Mouse (Mus musculus) kidney, postnatal 0 days (tissue): Measurements from ENCODE around the gene Bmp5. TPM values are rescaled to one million over a fixed set of nuclear protein-coding genes. Genes with fewer than 3 reads are reported as not detected.
"Not testable (repeated sequence)": the region's sequence is repeated elsewhere in the genome, so short reads cannot be mapped to it uniquely, and the experiment has no call there.

Source experiments
- ATAC-seq: fragments of 200-750 bp; cut with Nextera tagmentation; replicated peaks from 2 replicates; pipeline ENCODE4 v1.8.0; 2017; ENCODE audit warnings: low read depth, moderate number of reproducible peaks, moderate TSS enrichment, moderate library complexity; ENCODE audit not compliant: low FRiP score
- DNase-seq: peaks from one replicate; pipeline ENCODE4 v3.0.0-alpha.2; 2016; ENCODE audit warnings: low spot score
- H3K27ac ChIP-seq: fragments of 300-500 bp; sonication (generic); 2 replicates; pipeline ENCODE4 v1.5.1; 2014; ENCODE audit warnings: mild to moderate bottlenecking
- H3K27me3 ChIP-seq: fragments of 300-500 bp; sonication (generic); 2 replicates; pipeline ENCODE4 v1.6.1; 2014; ENCODE audit warnings: low read length, mixed read lengths; ENCODE audit not compliant: insufficient read depth
- H3K36me3 ChIP-seq: fragments of 300-500 bp; sonication (generic); 2 replicates; pipeline ENCODE4 v1.6.1; 2014; ENCODE audit warnings: low read length, mixed read lengths; ENCODE audit not compliant: insufficient read depth
- H3K4me1 ChIP-seq: fragments of 300-500 bp; sonication (generic); replicated peaks from 2 replicates; pipeline ENCODE4 v1.6.1; 2014; ENCODE audit warnings: antibody characterized with exemption, low read length, mixed read lengths; ENCODE audit not compliant: insufficient read depth
- H3K4me2 ChIP-seq: fragments of 300-500 bp; sonication (generic); 2 replicates; pipeline ENCODE4 v1.6.1; 2014; ENCODE audit warnings: mild to moderate bottlenecking, low read length, moderate library complexity, mixed read lengths
- H3K4me3 ChIP-seq: fragments of 300-500 bp; sonication (generic); replicated peaks from 2 replicates; pipeline ENCODE4 v1.5.1; 2014; ENCODE audit warnings: low read depth, low read length
- H3K9ac ChIP-seq: fragments of 300-500 bp; sonication (generic); 2 replicates; pipeline ENCODE4 v1.6.1; 2014; ENCODE audit warnings: low read depth, low read length
- H3K9me3 ChIP-seq: fragments of 300-500 bp; sonication (generic); replicated peaks from 2 replicates; pipeline ENCODE4 v1.6.1; 2016; ENCODE audit warnings: low read length, inconsistent platforms, mixed read lengths
- CTCF ChIP-seq: IDR thresholded peaks from 2 replicates; pipeline ENCODE4 v1.5.1; 2016; ENCODE audit warnings: antibody characterized with exemption, low read depth, mild to moderate bottlenecking, moderate library complexity
- WGBS: fragments of 180-500 bp; shearing (Covaris S2); extraction: QIAGEN DNeasy Blood & Tissue Kit; methylation state at CpG from one replicate; pipeline ENCODE4 v1.1.7; 2014; 5-methylcytosine and 5-hydroxymethylcytosine counted together
- polyA plus RNA-seq: library from polyadenylated mRNA; unstranded; fragments of >200 nt; fragmentation: Nextera tagmentation; extraction: Ambion mirVana; gene quantifications from 2 replicates; pipeline ENCODE4 v1.2.1, GENCODE M21; 2015

Gene Bmp5
- polyA plus RNA-seq, 1 experiment from 2014 or later: 0.39 TPM

DNA sequence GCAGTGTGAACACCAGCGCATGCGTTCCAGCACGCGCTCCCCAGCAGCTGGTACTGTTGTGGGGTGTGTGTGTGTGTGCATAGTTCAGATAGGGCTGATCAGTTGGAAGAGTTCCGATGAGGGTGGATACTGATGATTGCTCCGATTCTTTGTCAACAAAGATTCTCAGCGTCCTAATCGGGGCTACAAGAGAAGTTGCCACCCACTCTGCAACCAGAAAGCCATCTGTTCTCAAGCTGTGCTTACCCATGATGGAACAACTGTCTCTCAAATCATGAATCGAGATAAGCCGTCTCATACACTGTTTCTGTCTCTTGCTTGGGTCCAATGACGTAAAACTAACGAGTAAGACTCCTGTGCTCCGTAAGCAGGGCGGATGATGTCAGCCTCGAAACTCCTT lies 12.0 kb downstream of the Bmp5 start:
- no peak overlapping the region for H3K4me2 ChIP-seq
- TF ChIP-seq CTCF: no peak
- ATAC-seq: no peak
- H3K27ac ChIP-seq: no peak overlapping the region
- H3K9ac ChIP-seq: no peak overlapping the region
- H3K27me3 ChIP-seq: no peaks in the 10 kb centered on the region
- H3K4me1 ChIP-seq: no peaks in the 10 kb centered on the region
- no peaks in the 10 kb centered on the region for H3K9me3 ChIP-seq
- WGBS: 91% methylated on average over 15 of the region's 15 CpGs
- DNase-seq: no peak
- H3K4me3 ChIP-seq: no peak overlapping the region
- no peaks in the 10 kb centered on the region for H3K36me3 ChIP-seq

DNA sequence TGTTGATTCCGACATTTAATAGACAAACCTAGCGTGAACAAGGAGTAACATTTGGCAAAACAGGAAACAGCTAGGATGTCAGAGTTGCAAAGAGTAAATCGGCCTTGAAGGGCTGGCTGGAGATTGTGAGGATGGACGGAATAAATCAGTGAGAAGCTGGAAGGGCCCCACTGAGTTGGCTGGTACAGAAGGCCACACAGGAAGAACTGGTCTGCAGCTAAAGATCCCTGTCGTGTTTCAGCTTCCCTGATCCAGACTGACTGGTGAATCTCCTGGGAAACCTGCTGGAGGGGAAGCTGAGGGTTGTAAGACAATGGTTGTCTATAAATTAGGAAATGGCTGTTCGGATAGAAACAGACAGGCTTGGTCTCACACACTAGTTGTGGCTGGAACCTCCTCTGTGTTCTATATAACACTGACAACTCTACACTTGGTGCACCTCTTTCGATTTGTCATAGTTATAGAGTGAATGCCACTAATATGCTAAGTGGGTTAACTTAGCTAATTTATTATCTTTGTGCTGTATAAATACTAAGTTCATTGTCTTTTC lies 14.8 kb downstream of the Bmp5 start:
- Histone ChIP-seq H3K4me3 (no peak overlapping the region), H3K27me3 (no peaks in the 10 kb centered on the region), H3K4me1 (no peaks in the 10 kb centered on the region), H3K4me2 (no peak overlapping the region), H3K36me3 (no peaks in the 10 kb centered on the region), H3K27ac (no peak overlapping the region), H3K9ac (no peak overlapping the region), H3K9me3 (no peaks in the 10 kb centered on the region)
- WGBS: 41% methylated on average over 7 of the region's 7 CpGs
- ATAC-seq: no peak
- no peak for DNase-seq
- no peak for TF ChIP-seq CTCF

DNA sequence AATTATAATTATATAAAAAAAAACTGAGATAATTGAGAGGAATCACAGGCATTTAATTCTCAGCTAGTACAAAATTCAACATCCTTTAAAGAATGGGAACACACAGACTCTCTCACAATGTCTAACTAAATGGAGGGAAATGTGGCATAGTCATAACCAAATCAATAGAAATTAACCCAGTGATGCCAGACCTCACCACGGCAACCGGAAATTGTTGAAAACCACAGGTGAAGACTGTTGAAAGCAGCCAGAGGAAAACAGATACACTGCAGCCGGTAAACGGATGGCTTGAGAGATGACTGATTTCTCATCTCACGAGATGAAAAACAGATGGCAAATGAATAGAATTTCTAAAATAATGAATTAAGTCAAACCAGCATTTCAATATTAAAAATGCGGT lies 29.8 kb downstream of the Bmp5 start:
- DNase-seq: no peak

DNA sequence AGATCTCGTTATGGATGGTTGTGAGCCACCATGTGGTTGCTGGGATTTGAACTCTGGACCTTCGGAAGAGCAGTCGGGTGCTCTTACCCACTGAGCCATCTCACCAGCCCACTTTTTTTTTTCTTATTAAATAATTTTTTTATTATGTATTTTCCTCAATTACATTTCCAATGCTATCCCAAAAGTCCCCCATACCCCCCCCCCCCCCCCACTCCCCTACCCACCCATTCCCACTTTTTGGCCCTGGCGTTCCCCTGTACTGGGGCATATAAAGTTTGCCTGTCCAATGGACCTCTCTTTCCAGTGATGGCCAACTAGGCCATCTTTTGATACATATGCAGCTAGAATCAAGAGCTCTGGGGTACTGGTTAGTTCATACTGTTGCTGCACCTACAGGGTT lies 33.0 kb downstream of the Bmp5 start:
- WGBS: 96% methylated on average over 3 of the region's 4 CpGs
- not testable (repeated sequence) for H3K4me2 ChIP-seq, H3K4me1 ChIP-seq, H3K9me3 ChIP-seq, H3K36me3 ChIP-seq, H3K27me3 ChIP-seq, H3K4me3 ChIP-seq, H3K27ac ChIP-seq, DNase-seq, H3K9ac ChIP-seq
- peak; percentile 73; the same call in 1 of the 2 replicates for ATAC-seq

More for the DNA sequence above, 29.8 kb downstream of the Bmp5 start:
- 92% methylated on average over 6 of the region's 6 CpGs for WGBS
- Histone ChIP-seq H3K4me3 (no peak overlapping the region), H3K9me3 (no peaks in the 10 kb centered on the region), H3K4me2 (no peak overlapping the region), H3K27me3 (no peaks in the 10 kb centered on the region), H3K9ac (no peak overlapping the region), H3K4me1 (no peaks in the 10 kb centered on the region), H3K27ac (no peak overlapping the region), H3K36me3 (no peaks in the 10 kb centered on the region)
- no peak for TF ChIP-seq CTCF
- no peak for ATAC-seq

DNA sequence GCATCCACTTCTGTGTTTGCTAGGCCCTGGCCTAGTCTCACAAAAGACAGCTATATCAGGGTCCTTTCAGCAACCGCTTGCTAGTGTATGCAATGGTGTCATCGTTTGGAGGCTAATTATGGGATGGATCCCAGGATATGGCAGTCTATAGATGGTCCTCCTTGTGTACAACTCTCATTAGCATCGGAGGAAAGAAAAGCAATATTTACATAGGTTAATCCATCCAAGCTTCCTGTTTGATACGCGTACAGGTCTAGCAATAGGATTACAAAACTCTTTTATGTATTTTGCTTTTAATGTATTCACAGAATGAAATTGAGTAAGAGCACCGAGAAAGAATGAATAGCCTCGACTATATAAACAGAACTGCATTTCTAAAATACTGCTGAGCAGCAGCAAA lies 33.5 kb downstream of the Bmp5 start:
- Histone ChIP-seq H3K9ac (no peak overlapping the region), H3K4me3 (no peak overlapping the region), H3K36me3 (no peaks in the 10 kb centered on the region), H3K27me3 (no peaks in the 10 kb centered on the region), H3K9me3 (no peaks in the 10 kb centered on the region), H3K4me2 (no peak overlapping the region), H3K4me1 (no peaks in the 10 kb centered on the region), H3K27ac (no peak overlapping the region)
- no peak for DNase-seq
- WGBS: 87% methylated on average over 7 of the region's 7 CpGs
- ATAC-seq: no peak
- TF ChIP-seq CTCF: no peak

DNA sequence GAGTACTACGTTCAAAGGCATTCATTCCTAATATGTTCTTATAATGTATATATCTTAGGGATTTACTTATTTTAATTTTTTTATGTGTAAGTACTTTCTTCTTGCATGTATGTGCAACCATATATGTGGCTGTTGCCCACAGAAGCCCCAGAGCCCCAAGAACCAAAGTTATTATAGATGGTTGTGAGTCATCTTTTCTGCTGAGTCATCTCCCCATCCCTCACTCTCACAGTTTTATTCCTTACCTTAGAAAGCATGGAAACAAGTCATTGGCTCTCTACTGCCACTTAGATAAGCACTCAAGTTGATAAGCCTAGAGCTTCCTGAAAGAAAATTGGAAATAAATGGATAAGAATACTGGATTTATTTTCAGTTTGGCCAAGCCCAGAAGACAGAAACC lies 40.0 kb downstream of the Bmp5 start:
- Histone ChIP-seq H3K4me1 (no peaks in the 10 kb centered on the region), H3K4me2 (no peak overlapping the region), H3K27ac (no peak overlapping the region), H3K27me3 (no peaks in the 10 kb centered on the region), H3K36me3 (no peaks in the 10 kb centered on the region), H3K4me3 (no peak overlapping the region), H3K9me3 (no peaks in the 10 kb centered on the region), H3K9ac (no peak overlapping the region)
- DNase-seq (no peak), ATAC-seq (no peak)
- 86% methylated on average over 1 of the region's 1 CpGs for WGBS
- no peak for TF ChIP-seq CTCF

DNA sequence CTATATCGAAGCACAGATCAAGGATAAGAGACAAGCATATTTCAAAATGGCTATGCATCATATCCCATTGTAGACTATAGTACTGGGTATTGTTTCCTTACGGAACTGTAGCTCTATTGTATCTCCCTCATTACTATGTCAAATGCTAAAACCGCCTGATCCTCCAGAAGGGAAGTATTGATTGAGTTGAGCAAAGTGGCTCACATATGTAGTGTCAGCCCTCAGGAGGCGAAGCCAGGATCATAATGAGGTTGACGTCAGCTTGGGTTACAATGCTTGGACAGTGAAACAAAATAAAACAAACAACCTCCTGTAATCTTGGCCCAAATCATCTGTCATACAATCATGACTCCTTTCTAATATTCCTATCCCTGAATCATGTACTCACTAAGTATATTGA lies 43.2 kb downstream of the Bmp5 start:
- Histone ChIP-seq H3K4me3 (no peak overlapping the region), H3K9me3 (no peaks in the 10 kb centered on the region), H3K4me2 (no peak overlapping the region), H3K36me3 (no peaks in the 10 kb centered on the region), H3K27ac (no peak overlapping the region), H3K27me3 (no peaks in the 10 kb centered on the region), H3K4me1 (no peaks in the 10 kb centered on the region), H3K9ac (no peak overlapping the region)
- WGBS: 89% methylated on average over 5 of the region's 5 CpGs
- ATAC-seq: no peak
- no peak for TF ChIP-seq CTCF
- DNase-seq: no peak
